Mouse (Mus musculus): ENCODE results near the gene Nr4a3.
A peak's percentile ranks its signal among the peaks of the same experiment; 100 is the strongest.

The Nr4a3 gene

DNA sequence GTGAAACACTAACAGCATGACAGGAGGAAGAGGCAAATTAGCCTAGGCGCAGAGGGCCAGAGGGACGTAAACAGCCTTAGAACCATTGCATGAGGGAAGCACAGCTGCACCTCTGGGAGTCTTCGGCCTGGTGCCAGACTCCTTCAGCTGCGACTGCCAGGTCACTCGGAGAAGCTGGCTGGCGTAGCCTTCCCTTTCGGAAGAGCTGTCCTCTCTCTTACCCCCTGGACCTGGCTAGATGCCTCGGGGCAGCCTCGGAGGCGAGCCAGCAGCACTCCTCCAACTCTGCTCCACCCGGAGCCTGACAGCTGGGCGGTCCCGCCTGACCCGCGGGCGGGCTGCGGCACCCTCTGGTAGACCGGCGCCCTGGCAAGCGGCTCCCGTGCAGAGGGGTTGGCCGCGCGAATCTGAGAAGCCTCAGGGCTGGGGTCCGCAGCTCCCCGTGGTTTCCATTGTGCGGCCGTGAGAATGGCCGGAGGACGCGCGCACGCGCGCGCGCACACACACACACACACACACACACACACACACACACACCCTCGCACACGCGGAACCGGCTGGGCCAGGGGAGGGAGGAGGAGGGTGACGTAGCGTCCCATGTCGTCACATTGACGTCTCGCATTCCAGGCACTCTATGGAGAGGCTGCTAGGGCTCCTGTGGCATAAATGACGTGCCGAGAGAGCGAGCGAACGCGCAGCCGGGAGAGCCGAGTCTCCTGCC lies at the start of gene Nr4a3:
Gene Nr4a3, plus strand, starts transcription at position 663 of the 721 bp plus-strand sequence.
- DNase-seq, result peak; percentile 91 to 93

DNA sequence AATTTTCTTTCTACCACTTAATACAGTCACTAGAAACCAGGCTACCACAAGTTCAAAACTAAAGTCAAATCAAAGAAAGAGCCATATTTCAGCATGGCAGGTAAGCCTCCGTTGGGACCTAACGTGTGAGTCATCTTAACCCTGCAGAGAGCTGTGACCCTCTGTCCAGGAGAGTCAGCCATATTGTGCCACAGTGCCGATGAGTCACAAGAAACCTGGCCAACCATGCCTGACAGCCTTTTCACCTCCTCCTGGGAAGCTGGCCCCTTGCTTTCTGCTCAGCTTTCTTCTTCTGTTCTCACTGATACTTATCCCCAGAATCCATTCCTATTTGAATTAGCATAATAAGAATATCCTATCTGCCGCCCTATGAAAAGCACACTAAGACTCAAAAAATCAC lies 42.0 kb upstream of the Nr4a3 start:
- no peak for DNase-seq

DNA sequence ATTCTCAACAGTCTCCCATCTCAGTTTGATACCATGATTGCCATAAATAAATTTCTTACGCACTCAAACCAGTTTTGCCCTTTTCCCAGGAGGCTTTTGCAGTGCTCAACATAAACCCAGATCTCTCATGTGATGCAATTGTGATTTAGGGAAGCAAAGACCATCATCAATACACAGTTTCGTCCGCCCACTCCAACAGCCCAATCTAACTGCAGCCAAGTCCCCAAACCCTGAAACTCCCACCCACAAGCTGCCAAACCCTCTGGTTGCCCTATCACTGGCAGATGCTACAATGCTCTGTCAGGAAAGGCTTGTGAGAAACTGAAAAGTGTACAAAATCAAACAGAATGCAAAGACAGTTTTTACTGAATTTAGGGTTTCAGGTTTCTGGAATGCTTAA lies 41.5 kb upstream of the Nr4a3 start:
- no peak for DNase-seq

DNA sequence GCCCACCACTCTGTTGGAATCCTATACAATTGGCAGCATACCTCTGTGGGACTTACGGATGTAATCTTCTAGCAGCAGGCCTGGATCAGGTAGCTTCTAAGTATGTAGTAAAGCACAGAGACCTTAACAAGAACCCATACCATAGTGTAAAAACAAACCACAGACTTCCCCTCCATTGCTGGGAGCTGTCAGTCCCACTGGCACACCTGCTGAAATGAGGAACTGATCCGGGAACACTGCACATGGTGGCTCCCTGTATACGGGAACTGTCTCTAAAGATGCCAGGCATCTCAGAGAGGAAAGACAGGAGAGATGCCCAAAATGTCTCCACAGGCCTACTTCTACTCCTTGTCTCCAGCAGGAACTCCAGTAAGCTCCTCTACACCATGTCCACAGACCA lies 38.6 kb upstream of the Nr4a3 start:
- no peak for DNase-seq

DNA sequence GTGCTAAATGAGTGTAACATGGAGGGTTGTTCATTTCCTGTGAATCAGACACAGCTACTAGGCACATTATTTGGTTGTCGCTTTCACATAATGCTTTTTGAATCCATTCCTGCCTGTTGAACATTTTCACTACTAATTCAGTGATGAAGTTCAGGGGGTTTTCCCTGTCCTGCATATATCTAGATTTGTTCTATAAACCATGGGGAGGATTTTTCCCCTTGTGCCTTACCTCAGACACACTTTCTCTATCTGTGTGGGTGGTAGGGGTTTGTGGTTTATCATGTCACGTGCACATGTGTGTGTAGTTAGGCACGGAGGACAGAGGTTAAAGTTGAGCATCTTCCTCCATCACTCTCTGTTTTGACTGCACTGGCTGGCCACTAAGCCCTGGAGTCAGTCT lies 32.7 kb upstream of the Nr4a3 start:
- no peak for DNase-seq

DNA sequence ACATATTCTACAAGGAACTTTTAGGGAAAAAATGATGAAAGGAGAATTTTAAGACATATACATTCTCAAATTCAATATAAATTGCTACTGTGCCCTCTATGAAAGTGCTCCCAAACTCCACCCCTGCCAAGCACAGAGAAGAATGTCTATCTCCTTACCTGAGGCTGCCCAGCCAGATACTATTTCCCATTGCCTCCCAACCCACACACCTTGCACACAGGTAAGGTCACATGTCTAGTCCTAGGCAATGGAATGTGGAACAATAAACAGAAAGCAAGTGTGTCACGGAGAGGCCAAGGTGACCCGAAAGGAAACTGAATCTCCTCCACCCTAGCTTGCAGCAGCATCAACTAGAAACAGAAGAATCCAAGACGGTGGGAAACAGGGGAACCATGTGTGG lies 22.0 kb upstream of the Nr4a3 start:
- no peak for DNase-seq

DNA sequence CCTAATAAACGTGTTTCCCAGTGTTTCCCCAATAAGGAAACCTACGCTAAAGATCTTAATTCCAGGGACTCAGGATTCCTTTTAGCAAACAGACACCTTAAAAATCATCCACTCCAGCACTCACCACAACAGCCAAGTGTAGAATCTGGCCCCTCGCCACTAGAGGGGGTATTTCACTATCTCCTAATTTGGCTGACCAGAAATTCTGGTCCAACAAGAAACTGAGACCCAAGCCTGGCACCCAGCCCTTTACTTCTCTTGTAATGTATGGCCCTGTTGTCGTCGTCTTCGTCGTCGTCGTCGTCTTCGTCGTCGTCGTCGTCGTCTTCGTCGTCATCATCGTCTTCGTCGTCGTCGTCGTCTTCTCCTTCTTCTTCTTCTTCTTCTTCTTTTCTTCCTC lies 15.3 kb upstream of the Nr4a3 start:
- DNase-seq, result peak in 1 of 2 experiments; percentile 30

DNA sequence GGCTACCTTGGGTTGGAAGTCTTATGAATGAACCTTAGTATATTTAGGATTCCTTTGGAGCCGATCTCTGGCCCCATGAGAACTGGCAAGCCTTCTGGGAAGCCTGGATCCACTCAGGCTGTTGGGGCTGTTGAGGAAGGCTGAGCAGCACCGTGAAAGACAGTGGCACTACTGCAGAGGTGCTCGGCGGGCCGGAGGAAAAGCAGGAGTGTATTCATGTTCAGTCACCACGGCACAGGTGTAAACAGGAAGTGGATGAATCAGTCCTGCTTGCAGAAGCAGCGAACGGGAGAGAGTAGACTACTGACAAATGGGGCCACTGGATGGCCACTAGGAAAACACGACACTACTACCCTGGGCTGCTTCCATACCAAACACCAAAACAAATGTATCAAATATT lies 10.7 kb upstream of the Nr4a3 start:
- no peak for DNase-seq

DNA sequence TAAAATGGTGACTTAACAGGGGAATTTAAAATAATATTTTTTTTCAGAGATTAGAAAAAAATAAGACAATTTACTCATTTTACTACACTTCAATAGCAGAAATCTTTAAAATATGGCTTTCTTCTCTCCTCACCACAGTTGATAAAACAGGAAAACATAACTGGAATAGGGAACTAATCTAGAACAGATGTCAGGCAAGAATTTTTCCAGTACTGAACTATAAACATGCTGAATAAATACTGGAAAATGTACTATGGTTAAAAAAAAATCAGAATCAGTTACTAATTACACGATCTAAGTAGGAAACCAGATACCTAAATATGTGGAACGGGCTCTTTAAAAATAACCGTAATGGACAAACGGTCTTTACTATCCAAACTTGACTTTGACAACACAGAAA lies 7.3 kb upstream of the Nr4a3 start:
- DNase-seq, result no peak

DNA sequence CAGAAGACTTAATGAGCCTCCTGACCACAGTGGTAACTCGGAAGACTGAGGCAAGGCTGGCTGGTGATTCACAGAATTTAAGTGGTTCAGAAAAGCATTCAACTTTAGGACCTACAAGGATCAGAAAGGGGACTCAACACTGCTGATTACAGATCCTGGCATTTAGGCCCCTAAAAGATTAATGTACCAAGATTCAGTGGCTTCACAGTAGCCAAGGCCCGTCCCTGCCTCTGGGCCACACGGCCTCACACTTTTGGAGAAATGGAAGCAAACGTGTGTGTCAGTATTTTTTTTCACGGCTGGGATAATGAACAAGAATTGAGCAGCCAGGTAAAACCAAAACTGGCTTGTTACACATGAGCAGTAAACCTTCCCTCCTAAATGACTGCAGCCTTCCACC lies 6.1 kb upstream of the Nr4a3 start:
- DNase-seq, result no peak

DNA sequence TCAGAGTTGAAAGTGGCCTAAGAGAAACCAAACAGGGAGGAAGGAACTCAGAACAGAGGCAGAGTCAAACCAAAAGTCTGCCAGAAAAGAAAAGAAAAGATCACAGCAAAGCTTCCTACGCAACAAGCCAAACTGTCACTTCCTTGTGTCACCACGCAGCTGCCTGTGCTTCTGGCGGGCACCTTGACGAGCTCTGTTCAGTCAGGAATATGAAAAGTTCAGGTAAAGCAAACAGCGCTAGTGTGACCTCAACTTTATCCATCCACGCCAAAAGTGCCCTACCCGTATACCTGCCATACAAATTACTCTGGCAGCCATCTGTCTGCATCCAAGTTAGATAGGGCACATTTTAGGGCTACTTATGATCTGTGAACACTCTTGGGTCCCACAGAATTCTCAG lies 5.2 kb upstream of the Nr4a3 start:
- DNase-seq, result no peak

DNA sequence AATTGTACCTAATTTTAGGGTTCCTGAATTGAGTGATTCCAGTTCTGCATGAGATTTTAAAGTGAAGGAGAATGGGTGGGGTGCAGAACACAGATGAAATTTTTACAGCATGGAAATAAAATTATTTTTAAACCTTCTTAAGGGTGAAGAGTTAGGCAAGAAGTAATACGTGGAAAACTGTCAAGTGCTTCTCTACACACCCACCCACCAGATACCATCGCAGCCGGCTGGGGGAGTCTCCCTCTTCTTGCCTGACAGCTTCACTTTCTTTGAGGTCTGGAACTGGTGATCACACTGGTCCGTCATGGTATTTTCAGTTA lies 2.5 kb upstream of the Nr4a3 start:
- no peak for DNase-seq

DNA sequence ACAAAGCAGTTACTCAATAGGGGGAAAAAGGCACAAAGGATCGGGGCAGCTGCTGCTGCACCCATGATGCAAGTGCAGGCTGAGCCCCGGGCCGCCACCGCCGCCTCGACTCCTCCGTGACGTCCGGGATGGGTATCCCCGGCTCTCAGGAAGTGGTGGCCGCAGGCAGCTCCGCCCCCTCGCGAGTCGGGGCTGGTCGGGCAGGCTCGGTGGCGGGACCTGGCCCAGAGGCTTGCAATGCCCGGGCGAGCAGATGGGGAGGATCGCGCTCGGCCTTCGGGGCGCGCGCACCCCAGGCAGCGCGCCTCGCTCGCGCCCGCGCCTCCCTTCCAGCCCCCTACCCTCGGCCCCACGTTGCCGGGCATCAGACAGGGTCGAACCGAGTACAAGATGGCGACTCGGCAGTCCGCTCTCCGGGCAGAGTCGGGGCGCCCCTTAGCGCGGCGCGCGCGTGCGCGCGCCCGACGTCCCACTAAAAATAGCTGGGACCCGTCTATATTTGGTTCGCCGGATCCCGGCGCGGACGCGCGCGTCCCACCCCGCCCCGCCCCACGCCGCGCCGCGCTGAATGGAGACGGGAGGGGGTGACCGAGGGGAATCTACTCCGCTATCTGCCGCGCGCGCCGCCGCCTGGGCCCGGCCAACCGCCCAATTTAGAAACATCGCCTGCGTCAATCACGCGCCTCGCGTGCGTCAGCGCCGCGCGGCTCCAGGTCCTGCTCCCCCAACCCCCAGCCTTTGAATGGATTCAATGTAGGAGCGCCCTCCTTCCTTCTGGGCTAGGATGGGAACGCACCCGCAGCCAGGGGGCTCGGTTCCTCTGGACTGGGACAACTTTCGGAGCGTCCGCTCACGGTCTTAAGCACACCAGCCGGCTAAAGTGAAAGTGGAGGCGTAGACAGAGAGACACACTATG lies 1.9 kb upstream of the Nr4a3 start:
- DNase-seq, result peak; percentile 97 to 99

DNA sequence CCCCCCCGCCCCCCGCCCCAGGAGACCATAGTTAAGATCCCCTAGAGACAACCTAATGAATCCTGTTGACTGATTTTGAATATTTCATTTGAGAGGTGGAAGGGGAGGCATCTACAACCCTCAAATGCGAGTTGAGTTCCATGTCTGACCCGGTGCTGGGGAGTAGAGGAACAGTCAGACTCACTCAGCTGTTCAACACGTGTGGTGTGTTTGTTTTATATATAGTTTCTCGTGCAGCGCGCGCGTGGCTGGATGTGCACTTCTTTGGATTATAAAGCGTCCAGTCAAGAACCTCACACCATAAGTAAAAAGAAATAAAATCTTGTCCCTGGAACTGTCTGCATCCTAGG lies 837 bp upstream of the Nr4a3 start:
- DNase-seq, result no peak

DNA sequence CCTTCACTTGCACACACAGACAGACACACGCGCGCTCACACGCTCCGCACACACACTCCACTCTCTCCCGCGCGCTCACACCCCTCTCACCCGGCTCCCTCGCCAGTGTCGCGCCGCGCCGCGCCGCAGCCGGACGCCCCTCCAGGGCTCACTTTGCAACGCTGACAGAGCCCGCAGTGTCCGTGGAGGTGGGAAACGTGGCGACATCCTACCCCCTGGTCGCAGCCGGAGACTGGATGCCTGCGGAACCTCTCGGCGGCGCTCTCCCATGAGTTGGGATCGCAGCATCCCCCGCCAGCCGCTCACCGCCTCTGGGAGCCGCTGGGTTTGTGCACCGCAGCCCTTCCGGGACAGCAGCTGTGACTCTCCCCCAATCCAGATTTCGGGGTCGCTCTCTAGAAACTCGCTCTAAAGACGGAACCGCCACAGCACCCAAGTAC lies 348 bp downstream of the Nr4a3 start:
- DNase-seq, result no peak

DNA sequence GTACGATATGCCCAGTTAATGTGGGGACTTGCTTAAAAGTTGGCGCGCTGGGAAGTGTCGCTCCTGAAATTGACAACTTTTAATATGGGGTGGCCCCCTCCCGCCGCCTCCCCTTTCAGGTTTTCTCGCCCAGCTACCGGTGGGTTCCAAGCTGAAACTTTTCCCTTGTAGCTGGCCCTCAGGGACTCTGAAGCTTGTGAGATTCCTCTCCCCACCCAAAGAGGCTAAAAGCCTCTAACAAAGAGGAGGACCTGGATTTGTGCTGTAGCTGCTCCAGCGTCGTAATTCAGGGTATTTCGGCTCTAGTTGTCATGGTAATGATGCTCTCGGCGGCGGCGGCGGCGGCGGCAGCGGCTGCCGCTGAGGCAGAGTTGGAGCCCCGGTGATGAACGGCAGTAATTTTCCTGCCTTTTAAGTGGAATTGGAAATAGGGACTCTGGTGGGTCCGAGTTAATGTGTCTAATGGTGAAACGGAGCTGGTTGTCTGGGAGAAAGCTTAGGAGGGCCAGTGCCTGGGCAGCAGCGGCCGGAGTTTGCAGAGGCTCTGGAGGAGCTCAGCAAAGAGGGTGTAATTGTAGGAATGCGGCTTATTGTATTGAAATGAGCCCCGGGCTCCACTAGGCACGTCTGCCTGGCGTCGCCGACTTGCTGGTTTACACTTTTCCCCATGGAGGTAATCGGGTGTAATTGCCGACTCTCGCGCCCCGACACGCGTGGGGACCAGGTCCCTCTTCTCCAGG lies 938 bp downstream of the Nr4a3 start:
- peak in 1 of 2 experiments; percentile 40 for DNase-seq

DNA sequence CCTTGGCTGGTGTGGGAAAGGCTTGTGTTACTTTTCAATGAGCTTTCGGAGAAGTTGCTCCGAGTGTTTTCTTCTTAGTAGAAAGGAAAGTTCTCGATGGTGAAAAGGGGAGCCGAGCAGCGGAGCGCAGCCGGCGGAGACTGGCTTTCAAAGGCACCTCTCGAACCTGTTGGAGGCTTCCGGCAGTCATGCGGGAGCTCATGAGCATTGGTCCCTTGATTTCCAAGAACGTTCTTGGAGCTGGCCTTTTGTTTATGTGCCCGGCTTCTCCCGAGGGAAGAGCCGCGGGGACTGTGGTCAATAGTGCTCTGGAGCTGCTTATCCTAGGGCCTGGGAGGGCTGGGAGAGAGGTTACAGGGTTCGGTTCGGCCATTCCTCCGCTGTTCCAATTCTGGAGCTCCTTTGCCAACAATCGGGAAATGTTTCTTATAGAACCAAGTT lies 1.5 kb downstream of the Nr4a3 start:
- DNase-seq, result peak in 1 of 2 experiments; percentile 14

DNA sequence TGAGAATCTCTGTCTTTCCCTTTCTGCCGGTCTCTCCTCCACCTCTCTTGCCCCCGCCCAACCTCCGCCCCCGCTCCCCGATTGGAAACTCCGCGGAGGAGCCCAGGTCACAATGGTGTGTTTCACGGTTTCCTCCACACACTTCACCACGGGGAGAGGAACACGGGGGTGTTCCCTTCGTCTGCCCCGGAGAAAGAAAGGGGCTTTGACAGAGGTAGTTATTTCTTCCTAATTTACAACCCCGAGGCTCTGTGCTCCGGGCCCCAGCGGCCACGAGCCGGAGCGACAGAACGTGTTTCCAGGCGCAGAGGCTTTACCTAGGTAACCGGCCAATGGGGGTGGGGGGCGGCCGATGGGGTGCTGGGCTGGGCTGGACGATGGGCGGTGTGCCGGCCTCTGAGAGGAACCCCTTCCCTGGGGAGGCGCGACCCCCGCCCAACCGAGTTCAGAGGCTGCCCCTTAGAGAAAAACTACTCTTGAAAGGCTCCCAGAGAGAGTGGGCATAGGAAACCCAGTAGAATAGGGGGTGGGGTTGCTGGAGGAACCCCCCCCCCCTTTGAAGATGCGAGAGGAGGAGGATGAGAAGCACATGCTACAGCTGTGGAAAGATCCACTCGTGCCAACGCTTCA lies 2.3 kb downstream of the Nr4a3 start:
- peak in 1 of 2 experiments; percentile 13 for DNase-seq

DNA sequence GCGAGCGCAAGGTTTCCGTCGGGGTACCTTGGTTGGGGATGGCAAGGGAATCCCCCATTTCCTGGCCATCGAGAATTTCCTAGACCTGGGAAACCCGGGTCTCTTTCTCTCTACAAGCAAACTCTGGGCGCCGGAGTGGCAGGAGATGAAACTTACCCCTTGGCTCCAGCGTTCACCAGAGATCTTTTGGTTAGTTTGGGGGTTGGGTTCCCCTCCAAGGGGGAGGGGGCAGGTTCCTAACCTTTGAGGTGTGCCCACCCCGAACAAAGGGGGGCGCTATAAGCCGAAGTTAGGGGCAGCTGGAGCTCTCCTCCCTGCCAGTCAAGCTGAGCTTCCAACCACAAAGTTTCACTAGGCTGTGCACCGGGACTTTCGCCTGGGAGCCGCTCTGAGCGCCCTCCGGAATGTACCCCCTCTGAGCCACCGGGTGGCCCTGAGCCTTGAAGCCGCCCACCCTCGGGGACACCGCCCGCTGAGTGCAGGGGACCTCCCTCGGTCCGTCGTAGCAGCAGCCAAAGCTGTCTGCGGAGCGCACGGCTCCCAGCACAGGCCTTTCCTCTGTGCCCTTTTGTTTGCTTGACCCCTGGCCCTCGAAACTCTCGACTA lies 2.9 kb downstream of the Nr4a3 start:
- peak; percentile 30 to 39 for DNase-seq

DNA sequence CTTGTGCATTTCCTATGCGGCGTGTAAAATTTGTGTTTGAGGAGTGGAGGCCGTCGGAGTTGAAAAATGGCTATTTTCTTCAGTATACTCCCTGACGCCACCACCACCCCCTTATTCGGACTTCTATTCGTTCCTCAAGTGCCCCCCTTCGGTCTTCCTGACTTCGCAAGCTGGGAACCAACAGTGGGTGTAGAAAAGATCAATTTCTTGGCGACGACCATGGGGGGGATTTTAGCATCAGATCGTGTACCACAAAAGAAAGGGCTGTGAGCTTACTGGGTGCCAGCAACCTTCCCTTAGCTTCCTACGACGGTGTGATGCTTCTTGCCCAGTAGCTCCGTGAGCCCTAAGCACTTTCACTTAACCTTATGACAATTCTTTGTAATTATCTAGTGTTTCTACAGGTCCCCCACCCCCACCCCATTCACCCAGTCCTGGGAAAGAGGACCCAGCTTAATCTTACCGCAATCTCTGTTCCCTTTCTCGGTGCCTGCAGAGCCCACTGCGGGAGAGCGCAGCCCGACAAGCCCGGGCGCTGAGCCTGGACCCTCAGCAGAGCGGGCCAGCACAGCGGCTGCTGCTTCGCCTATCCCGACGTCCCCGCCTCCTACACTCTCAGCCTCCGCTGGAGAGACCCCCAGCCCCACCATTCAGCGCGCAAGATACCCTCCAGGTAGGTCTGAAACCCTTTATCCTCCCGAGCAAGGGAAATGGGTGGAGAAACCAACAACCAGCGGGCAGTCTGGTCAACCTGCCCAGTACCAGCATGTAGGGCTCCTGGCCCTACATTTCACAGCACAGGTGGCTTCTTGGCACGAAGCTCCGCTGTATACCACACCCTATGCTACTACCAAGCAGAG lies 3.7 kb downstream of the Nr4a3 start:
- no peak for DNase-seq

DNA sequence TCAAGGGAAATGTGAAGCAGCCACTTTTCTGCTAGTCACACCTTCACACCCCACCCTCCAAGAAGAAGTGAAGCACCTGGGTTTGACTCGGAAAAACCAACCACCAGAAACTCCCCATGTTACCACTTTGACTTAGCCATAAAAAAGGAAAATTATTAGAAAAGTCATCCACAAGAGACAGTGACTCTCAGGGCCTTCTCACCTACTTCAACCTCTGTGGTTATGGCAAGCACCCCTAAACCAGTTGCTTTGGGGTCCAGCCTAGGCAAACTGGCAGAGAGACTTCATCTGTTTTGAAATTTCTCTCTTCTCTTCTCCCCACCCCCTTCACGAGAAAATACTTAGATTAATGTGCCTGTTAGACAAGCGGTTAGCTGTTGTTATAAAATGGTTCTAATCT lies 5.1 kb downstream of the Nr4a3 start:
- no peak for DNase-seq

DNA sequence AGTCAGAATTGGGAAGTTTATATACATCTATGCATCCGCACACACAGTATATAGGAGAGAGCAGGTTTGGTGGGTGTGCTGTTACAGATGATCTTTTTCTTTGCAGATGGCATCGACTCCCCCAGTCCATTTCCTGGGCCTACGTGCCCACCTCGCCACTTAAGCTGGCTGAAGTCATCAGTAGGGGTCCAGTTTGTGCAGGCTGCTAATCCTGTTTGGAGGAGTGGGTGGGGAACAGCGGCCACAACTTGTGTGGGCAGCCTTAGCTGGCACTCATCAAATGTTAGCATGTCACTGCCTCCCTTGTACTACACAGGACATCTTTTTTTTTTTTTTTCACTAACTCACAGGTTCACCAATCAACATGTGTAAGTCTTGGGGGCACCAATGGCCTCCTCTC lies 5.5 kb downstream of the Nr4a3 start:
- DNase-seq, result no peak

All from lung, postnatal 4 days (tissue).